Mouse (Mus musculus) c-Kit-positive CD71-positive TER-119-negative erythroid progenitor cells, embryonic 14.5 days (primary cell): ENCODE measurements around the gene Olfr402.
"Not testable (repeated sequence)": the region's sequence is repeated elsewhere in the genome, so short reads cannot be mapped to it uniquely, and the experiment has no call there.

Experiments
- DNase-seq: peaks from one replicate; pipeline ENCODE4 v3.0.0-alpha.2; 2013; ENCODE audit warnings: low read depth

The Olfr402 gene

GRCm38 (mm10) chr11:74153229-74153628 is at the start of gene Olfr402:
Olfr402 (plus strand) TSS chr11:74153529.
- DNase-seq, result no peak

GRCm38 (mm10) chr11:74105066-74105465 is 48.3 kb upstream of the Olfr402 start:
- no peak for DNase-seq

DNA sequence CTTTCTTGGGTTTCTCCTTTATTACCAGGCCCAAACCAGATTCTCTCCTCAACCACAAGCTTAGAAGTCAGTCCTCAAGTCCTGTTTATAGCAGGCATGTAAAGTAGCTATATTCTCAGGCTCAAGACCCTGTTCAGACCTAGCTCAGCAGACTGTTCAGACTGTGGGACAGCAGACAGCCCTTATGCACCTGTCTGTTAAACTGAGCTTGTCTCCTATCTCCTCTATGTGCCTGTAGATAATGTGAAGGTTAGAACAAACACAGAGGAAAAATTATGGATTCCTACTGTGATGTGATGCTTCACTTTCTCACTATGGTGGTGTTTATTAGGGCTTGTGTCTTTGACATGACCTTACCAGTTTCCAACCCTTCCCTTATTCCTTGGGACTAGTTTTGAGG is 39.9 kb upstream of the Olfr402 start, which contains the start of gene Olfr401:
Olfr401 (plus strand) TSS at position 301 of the 400 bp plus-strand sequence.
- no peak for DNase-seq

DNA sequence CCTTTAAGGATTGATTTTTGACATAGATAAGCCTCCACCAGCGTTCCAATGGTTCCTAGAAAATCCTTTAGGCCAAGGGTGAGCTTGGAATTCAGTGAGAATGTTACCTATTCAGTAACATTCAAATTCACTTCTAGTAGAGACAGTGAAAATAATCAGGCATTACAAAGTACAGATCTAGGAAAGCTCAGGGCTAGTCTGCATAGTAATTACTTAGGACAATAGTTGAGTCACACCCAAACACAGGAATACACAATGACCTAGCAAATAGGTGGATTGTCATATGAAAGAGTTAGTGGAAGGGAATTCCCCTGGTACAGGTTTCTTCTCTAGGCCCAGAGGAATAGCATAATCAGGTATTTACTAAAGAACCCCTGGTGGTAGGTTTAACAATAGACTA is 13.3 kb upstream of the Olfr402 start:
- not testable (repeated sequence) for DNase-seq

- no peak for DNase-seq
Observed at GRCm38 (mm10) chr11:74145866-74146265, 7.5 kb upstream of the Olfr402 start.

DNA sequence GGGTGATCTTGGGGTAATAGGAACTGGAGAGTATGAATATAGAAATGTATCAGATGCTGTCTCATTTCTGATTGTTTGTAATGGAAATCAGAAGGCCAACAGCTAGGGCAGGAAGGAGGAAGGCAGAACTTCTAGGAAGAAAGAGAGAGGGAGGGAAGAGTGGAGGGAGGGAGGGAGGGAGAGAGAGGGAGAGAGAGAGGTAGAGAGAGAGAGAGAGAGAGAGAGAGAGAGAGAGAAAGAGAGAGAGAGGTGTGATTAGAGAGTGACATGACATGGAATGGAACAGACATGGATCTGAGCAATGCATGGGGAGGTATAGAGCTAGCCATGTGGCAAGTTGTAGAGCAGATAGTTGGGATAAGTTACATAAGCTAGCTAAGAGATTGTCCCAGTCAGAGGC is 15.4 kb downstream of the Olfr402 start:
- DNase-seq, result no peak

DNA sequence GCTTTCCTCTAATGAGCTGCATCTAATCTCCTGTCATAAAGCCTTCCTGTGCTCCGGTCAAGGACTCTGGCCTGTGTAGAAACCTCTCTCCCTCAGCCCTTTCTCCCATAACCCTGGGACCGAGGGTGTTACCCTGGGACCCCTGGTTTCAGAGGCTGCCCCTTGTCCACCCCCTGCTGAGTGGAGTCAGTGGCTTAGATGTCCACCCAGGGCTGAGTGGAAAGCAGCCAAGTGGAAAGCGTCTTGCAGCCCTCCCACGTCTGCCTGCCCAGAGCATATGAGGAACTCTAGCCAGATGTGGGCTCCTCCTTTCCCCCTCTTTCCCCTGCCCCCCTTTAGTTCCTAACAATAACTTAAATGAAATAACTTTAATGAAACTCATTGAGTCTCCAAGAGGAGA is 29.8 kb downstream of the Olfr402 start:
- no peak for DNase-seq

DNA sequence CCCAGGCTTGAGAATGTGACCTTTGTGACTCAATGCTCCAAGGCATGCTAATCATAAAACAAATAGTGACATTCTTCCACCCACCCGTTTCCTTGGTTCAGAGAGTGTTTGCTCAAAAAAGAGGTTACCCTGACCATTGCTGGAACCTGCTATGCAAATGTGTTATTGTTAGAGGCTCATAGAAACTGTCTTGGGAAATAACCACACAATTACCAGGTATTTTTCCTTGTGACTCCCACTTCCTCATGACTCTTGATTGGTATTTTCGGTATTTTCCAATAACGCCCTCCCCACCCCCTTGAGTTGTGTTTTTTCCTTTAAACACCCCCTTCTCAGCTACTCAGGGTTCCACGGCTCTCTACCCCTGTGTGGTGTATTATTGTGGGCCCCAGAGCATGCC is 30.4 kb downstream of the Olfr402 start:
- DNase-seq, result no peak

GRCm38 (mm10) chr11:74185949-74186348 is 32.6 kb downstream of the Olfr402 start, which contains the start of gene Olfr403:
Olfr403 (plus strand) TSS chr11:74186249.
- DNase-seq, result no peak
